10 mouse cellular contexts compared by ENCODE assay signal in genomic region chr10:127825386-127825785, GRCm38 (mm10). TPM values are rescaled to one million over a fixed set of nuclear protein-coding genes. Genes with fewer than 3 reads are reported as not detected.
DNase-seq lines count a peak whose midpoint lies in the region; ATAC-seq and TF ChIP-seq lines count a peak whose summit lies in the region.
"Had no signal": no experiment of that assay in that cellular context is flagged by ENCODE, and none has a peak within 500 bp of the region (broad histone marks: within the 10 kb centered on the region; RNA-seq: fewer than 3 reads in every experiment).

No protein-coding gene starts in this region.

- TF ChIP-seq CTCF in liver, embryonic 14.5 days (IDR thresholded peaks at IDR 0.05; ENCODE audit: low read depth), result peak; percentile 58

- WGBS in kidney, embryonic 16.5 days, result 80% methylated on average over 6 of the region's 6 CpGs
- 50% methylated on average over 6 of the region's 6 CpGs for WGBS in liver, embryonic 14.5 days (ENCODE audit: insufficient replicate concordance)

- no peak overlapping the region for H3K9ac ChIP-seq in kidney, embryonic 16.5 days (replicated peaks; ENCODE audit: low read length)
- H3K9ac ChIP-seq in ES-E14 (ENCODE audit: insufficient read depth, low read depth, low read length, poor library complexity, severe bottlenecking), result no peak overlapping the region
- H3K9ac ChIP-seq in liver, embryonic 14.5 days (replicated peaks), result no peak overlapping the region
- H3K9ac ChIP-seq: embryonic facial prominence, embryonic 15.5 days had no signal

- no peaks in the 10 kb centered on the region for H3K27me3 ChIP-seq in kidney, embryonic 16.5 days (ENCODE audit: insufficient read depth, low read length)
- H3K27me3 ChIP-seq in liver, embryonic 14.5 days (ENCODE audit: control insufficient read depth, insufficient read depth, low read length), result no peaks in the 10 kb centered on the region
- H3K27me3 ChIP-seq: embryonic facial prominence, embryonic 15.5 days had no signal

- H3K9me3 ChIP-seq in kidney, embryonic 16.5 days (ENCODE audit: low read length), result peaks cover 4% of the 10 kb centered on the region
- H3K9me3 ChIP-seq in ES-E14 (ENCODE audit: control insufficient read depth, insufficient read depth, low read depth, low read length), result peaks cover 4% of the 10 kb centered on the region; the same call in 1 of the 2 replicates
- no peaks in the 10 kb centered on the region for H3K9me3 ChIP-seq in liver, embryonic 14.5 days (ENCODE audit: control insufficient read depth, low read length)
- H3K9me3 ChIP-seq: embryonic facial prominence, embryonic 15.5 days had no signal

- TF ChIP-seq EP300 in liver, embryonic 14.5 days (IDR thresholded peaks at IDR 0.05; ENCODE audit: low read depth), result no peak

- no peaks in the 10 kb centered on the region for H3K4me1 ChIP-seq in kidney, embryonic 16.5 days (ENCODE audit: insufficient read depth, low read length)
- H3K4me1 ChIP-seq in ES-E14 (ENCODE audit: control insufficient read depth in 2 of 2, insufficient read depth in 2 of 2, low read length in 2 of 2, poor library complexity in 1 of 2), result no peaks in the 10 kb centered on the region
- no peaks in the 10 kb centered on the region for H3K4me1 ChIP-seq in liver, embryonic 14.5 days (replicated peaks; ENCODE audit: control insufficient read depth in 2 of 2, insufficient read depth in 2 of 2, low read length in 1 of 2)
- H3K4me1 ChIP-seq: embryonic facial prominence, embryonic 15.5 days had no signal

- peak; percentile 61 for DNase-seq in kidney, adult 9 months
- peak; percentile 25 for DNase-seq in ES-E14 (ENCODE audit: low read depth, low spot score)
- peak; percentile 25 for DNase-seq in adrenal gland, postnatal 25 days
- peak in 2 of 3 experiments; percentile 3 to 4 for DNase-seq in liver, embryonic 14.5 days (ENCODE audit: low read depth in 3 of 3, low spot score in 3 of 3)
- no peak for DNase-seq in cerebellum, adult 11 months
- no peak for DNase-seq in layer of hippocampus, adult 9-11 months

- H3K4me2 ChIP-seq in kidney, embryonic 16.5 days (replicated peaks; ENCODE audit: low read depth, low read length), result no peak overlapping the region
- no peak overlapping the region for H3K4me2 ChIP-seq in liver, embryonic 14.5 days (ENCODE audit: low read depth)
- H3K4me2 ChIP-seq: embryonic facial prominence, embryonic 15.5 days had no signal

- H3K36me3 ChIP-seq in kidney, embryonic 16.5 days (ENCODE audit: insufficient read depth, low read length), result no peaks in the 10 kb centered on the region
- no peaks in the 10 kb centered on the region for H3K36me3 ChIP-seq in ES-E14 (ENCODE audit: control insufficient read depth, insufficient read depth, low read length, poor library complexity, severe bottlenecking)
- no peaks in the 10 kb centered on the region for H3K36me3 ChIP-seq in liver, embryonic 14.5 days (replicated peaks; ENCODE audit: control insufficient read depth, insufficient read depth, low read depth)
- H3K36me3 ChIP-seq: embryonic facial prominence, embryonic 15.5 days had no signal

- ATAC-seq in kidney, embryonic 16.5 days (ENCODE audit: low FRiP score, low TSS enrichment), result no peak
- no peak for ATAC-seq in liver, embryonic 14.5 days (ENCODE audit: insufficient read depth)
- no peak for ATAC-seq in monocyte, adult 5-6 weeks (replicated peaks; ENCODE audit: insufficient number of reproducible peaks, low FRiP score, low TSS enrichment, poor library complexity, severe bottlenecking)

- no peak overlapping the region for H3K27ac ChIP-seq in kidney, embryonic 16.5 days (ENCODE audit: low read length)
- no peak overlapping the region for H3K27ac ChIP-seq in ES-E14 (ENCODE audit: insufficient read depth, low read depth, low read length, poor library complexity, severe bottlenecking)
- no peak overlapping the region for H3K27ac ChIP-seq in liver, embryonic 14.5 days
- H3K27ac ChIP-seq: embryonic facial prominence, embryonic 15.5 days had no signal

- in situ Hi-C loops in ES-E14 (cut with MboI; ENCODE audit: low sequenced_read_pairs in 2 of 2, unreplicated experiment in 2 of 2), result no loop called here

- no peak overlapping the region for H3K4me3 ChIP-seq in kidney, embryonic 16.5 days (ENCODE audit: low read length)
- H3K4me3 ChIP-seq in ES-E14 (ENCODE audit: insufficient read depth in 1 of 2, low read depth in 1 of 2, low read length in 2 of 2, poor library complexity in 1 of 2, severe bottlenecking in 1 of 2), result no peak overlapping the region
- no peak overlapping the region for H3K4me3 ChIP-seq in liver, embryonic 14.5 days (ENCODE audit: insufficient read depth in 1 of 2, low read depth in 2 of 2, low read length in 2 of 2)
- H3K4me3 ChIP-seq: embryonic facial prominence, embryonic 15.5 days had no signal

TF ChIP-seq in ES-E14, 5 proteins besides CTCF, POLR2A, EP300 and RAD21:
- no peak for TF ChIP-seq HCFC1 (IDR thresholded peaks at IDR 0.05; ENCODE audit: borderline replicate concordance, insufficient read depth, low read length)
- TF ChIP-seq ZC3H11A (IDR thresholded peaks at IDR 0.05; ENCODE audit: borderline replicate concordance, low read depth, low read length), result peak; percentile 46; the same call in 1 of the 2 replicates

RNA-seq across cellular contexts. Expression of gene Rdh19, which starts 24.3 kb away (rescaled TPM):
- 6.8 TPM in 2 replicates for polyA plus RNA-seq in kidney, embryonic 16.5 days (2015; fragmentation: Nextera tagmentation; extraction: Ambion mirVana)
- total RNA-seq in ES-E14 (2012; rRNA removed), result not detected in 2 replicates
- not detected in 2 replicates for total RNA-seq in adrenal gland, postnatal 25 days (2021)
- 0.03 and 0.06 TPM in 2 replicates for polyA plus RNA-seq in liver, embryonic 14.5 days (2012; rRNA removed)
- not detected in 2 replicates for polyA plus RNA-seq in liver, embryonic 14.5 days (2014; fragmentation: Nextera tagmentation; extraction: Ambion mirVana)
- total RNA-seq in monocyte, adult 5-6 weeks (2017), result not detected in 3 replicates
- total RNA-seq: left cerebral cortex, postnatal 25 days had no signal
- polyA plus RNA-seq: embryonic facial prominence, embryonic 15.5 days had no signal

RNA-seq across cellular contexts. Expression of gene Rdh16, which starts 24.4 kb away (rescaled TPM):
- 1.1 and 1.6 TPM in 2 replicates for polyA plus RNA-seq in kidney, embryonic 16.5 days (2015; fragmentation: Nextera tagmentation; extraction: Ambion mirVana)
- total RNA-seq in ES-E14 (2012; rRNA removed), result 0.09 and 0.11 TPM in 2 replicates
- 0.12 and 0.52 TPM in 2 replicates for total RNA-seq in adrenal gland, postnatal 25 days (2021)
- 0.03 TPM in 1 of 2 replicates, not detected in the other for polyA plus RNA-seq in liver, embryonic 14.5 days (2012; rRNA removed)
- polyA plus RNA-seq in liver, embryonic 14.5 days (2014; fragmentation: Nextera tagmentation; extraction: Ambion mirVana), result not detected in 2 replicates
- not detected in 3 replicates for total RNA-seq in monocyte, adult 5-6 weeks (2017)
- polyA plus RNA-seq: embryonic facial prominence, embryonic 15.5 days had no signal

RNA-seq across cellular contexts. Expression of gene Rdh16f2, which starts 40.9 kb away (rescaled TPM):
- 1.1 and 1.3 TPM in 2 replicates for polyA plus RNA-seq in kidney, embryonic 16.5 days (2015; fragmentation: Nextera tagmentation; extraction: Ambion mirVana)
- total RNA-seq in ES-E14 (2012; rRNA removed), result 0.26 TPM in 1 of 2 replicates, not detected in the other
- total RNA-seq in adrenal gland, postnatal 25 days (2021), result not detected in 2 replicates
- polyA plus RNA-seq in liver, embryonic 14.5 days (2012; rRNA removed), result 0.09 and 0.28 TPM in 2 replicates
- polyA plus RNA-seq in liver, embryonic 14.5 days (2014; fragmentation: Nextera tagmentation; extraction: Ambion mirVana), result 0.08 and 0.11 TPM in 2 replicates
- total RNA-seq in monocyte, adult 5-6 weeks (2017), result not detected in 3 replicates
- total RNA-seq: left cerebral cortex, postnatal 25 days had no signal
- polyA plus RNA-seq: embryonic facial prominence, embryonic 15.5 days had no signal

RNA-seq across cellular contexts. Expression of gene Rdh9, which starts 49.2 kb away (rescaled TPM):
- polyA plus RNA-seq in kidney, embryonic 16.5 days (2015; fragmentation: Nextera tagmentation; extraction: Ambion mirVana), result not detected in 2 replicates
- total RNA-seq in ES-E14 (2012; rRNA removed), result 0.27 TPM in 1 of 2 replicates, not detected in the other
- total RNA-seq in adrenal gland, postnatal 25 days (2021), result not detected in 2 replicates
- 0.07 TPM in 1 of 2 replicates, not detected in the other for polyA plus RNA-seq in liver, embryonic 14.5 days (2012; rRNA removed)
- polyA plus RNA-seq in liver, embryonic 14.5 days (2014; fragmentation: Nextera tagmentation; extraction: Ambion mirVana), result not detected in 2 replicates
- 0.19 to 1.2 TPM (median 1.0 TPM) in 3 replicates for total RNA-seq in monocyte, adult 5-6 weeks (2017)
- polyA plus RNA-seq: embryonic facial prominence, embryonic 15.5 days had no signal

Comparison
In these comparisons a context has a peak if more than half of its experiments do, and no peak if none do; other contexts are left out.
1. DNase-seq: peak in kidney, adult 9 months (single experiment), ES-E14 (single experiment), adrenal gland, postnatal 25 days (single experiment) and liver, embryonic 14.5 days (2 of 3); none in cerebellum, adult 11 months (single experiment) and layer of hippocampus, adult 9-11 months (single experiment).